Mouse (Mus musculus): ENCODE measurements around the gene AC161166.1.

The AC161166.1 gene

GRCm38 (mm10) chr7:24461376-24462051 lies 50.7 kb downstream of the AC161166.1 start:
- DNase-seq (ENCODE audit: extremely low read depth, low read depth): no peak

Measured in MEL-GATA-1-ER (cell line).